Mouse (Mus musculus): ENCODE data around the gene Akr1c13. TPM values are rescaled to one million over a fixed set of nuclear protein-coding genes. Genes with fewer than 3 reads are reported as not detected.
"Not testable (repeated sequence)": the region's sequence is repeated elsewhere in the genome, so short reads cannot be mapped to it uniquely, and the experiment has no call there.

The Akr1c13 gene
- polyA plus RNA-seq (2016; fragmentation: Nextera tagmentation; extraction: Ambion mirVana), result 0.91 and 1.5 TPM in 2 replicates

DNA sequence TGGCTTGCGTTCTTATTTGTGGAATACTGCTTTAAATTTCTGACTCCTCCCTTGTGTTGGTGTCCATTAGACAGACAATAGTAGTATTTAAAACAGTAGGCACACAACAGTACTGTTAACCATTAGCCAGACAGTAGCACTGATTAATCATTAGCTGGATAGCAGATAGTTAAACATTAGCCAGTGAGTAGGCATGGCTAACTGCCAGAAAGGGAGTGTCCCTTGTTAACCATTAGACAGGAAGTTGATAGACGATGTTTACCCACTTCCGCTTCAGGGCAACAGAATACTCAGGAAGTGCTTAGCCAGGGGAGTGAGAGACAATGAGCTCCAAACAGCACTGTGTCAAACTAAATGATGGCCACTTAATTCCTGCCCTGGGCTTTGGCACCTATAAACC, at the start of gene Akr1c13:
TSS of gene Akr1c13 (plus strand) at position 247 of the 400 bp plus-strand sequence.
- no peak within 1 kb of the TSS for H3K4me3 ChIP-seq (replicated peaks)
- H3K9me3 ChIP-seq, result no peaks in the 10 kb centered on the region
- no peak within 1 kb of the TSS for H3K27ac ChIP-seq
- H3K36me3 ChIP-seq (replicated peaks), result no peaks in the 10 kb centered on the region
- no peak within 1 kb of the TSS for H3K9ac ChIP-seq
- no peaks in the 10 kb centered on the region for H3K4me1 ChIP-seq
- H3K4me2 ChIP-seq, result no peak within 1 kb of the TSS
- no peak for ATAC-seq (ENCODE audit: low FRiP score)
- 74% methylated on average over 3 of the region's 3 CpGs for WGBS
- H3K27me3 ChIP-seq, result no peaks in the 10 kb centered on the region

DNA sequence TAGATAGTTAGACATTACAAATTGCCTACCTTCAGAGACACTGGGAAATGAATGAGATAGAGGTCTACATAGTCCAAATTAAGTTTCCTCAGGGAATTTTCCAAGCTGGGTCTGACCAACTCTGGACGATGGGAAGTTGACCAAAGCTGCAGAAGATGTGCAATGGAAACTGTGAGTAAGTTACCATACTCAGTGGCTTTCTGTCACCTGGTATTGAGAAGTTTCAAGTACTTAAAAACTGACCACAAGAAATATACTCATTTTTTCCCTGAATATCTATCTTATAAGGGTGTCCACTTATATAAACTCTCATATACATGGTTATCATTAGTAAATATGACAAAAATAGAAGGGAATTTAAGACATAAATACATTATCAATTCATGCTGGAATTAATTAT, 46.7 kb upstream of the Akr1c13 start:
- no peaks in the 10 kb centered on the region for H3K36me3 ChIP-seq (replicated peaks)
- ATAC-seq (ENCODE audit: low FRiP score), result no peak
- H3K9me3 ChIP-seq, result no peaks in the 10 kb centered on the region
- H3K4me3 ChIP-seq (replicated peaks), result no peak overlapping the region
- H3K9ac ChIP-seq, result no peak overlapping the region
- WGBS, result 79% methylated on average over 1 of the region's 1 CpGs
- H3K27ac ChIP-seq, result no peak overlapping the region
- no peaks in the 10 kb centered on the region for H3K4me1 ChIP-seq
- H3K4me2 ChIP-seq, result no peak overlapping the region
- no peaks in the 10 kb centered on the region for H3K27me3 ChIP-seq

DNA sequence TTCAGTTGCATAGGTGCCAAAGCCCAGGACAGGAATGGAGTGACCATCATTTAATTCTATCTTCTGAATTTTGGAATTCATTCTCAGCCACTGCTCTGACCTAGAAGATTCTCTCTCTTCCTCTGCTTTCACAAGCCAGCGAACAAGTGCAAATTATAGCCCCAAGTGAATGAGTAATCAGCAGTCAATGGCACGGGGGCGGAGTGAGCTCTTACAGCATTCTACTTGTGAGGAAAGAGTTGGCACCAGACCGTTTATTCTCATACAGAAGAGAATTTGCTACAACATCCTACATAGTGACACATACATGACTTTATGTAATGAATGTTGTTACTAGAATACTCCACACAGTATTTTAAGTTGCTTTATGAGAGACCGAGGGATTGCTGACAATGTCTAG, 40.4 kb upstream of the Akr1c13 start, which contains the start of gene Akr1c18:
TSS of gene Akr1c18 (minus strand) at position 137 of the 400 bp plus-strand sequence.
- Histone ChIP-seq H3K9me3 (no peaks in the 10 kb centered on the region), H3K4me3 (replicated peaks) (no peak within 1 kb of the TSS), H3K9ac (no peak within 1 kb of the TSS), H3K4me2 (no peak within 1 kb of the TSS), H3K4me1 (no peaks in the 10 kb centered on the region), H3K36me3 (replicated peaks) (no peaks in the 10 kb centered on the region), H3K27ac (no peak within 1 kb of the TSS), H3K27me3 (no peaks in the 10 kb centered on the region)
- WGBS, result 78% methylated on average over 5 of the region's 5 CpGs
- no peak for ATAC-seq (ENCODE audit: low FRiP score)

DNA sequence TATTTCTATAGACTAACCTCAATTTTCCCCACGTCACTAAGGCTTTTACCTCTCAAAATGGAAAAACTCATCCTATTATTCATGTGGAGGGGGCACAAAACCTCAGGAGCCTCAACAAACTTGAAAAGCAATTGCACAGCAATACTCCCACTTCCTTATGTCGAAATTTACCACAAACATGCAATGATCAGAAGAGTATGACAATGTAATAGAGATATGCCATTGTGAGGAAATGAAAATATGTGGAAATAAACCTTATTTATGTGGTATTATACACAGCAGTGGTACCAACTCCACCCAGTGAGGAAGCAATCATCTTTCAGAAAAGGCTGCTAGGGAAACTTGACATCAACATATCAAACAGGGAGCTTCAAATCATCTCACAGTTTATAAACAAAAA, 38.0 kb upstream of the Akr1c13 start:
- H3K36me3 ChIP-seq (replicated peaks), result no peaks in the 10 kb centered on the region
- ATAC-seq (ENCODE audit: low FRiP score), result no peak
- H3K27ac ChIP-seq, result no peak overlapping the region
- no peaks in the 10 kb centered on the region for H3K4me1 ChIP-seq
- no peaks in the 10 kb centered on the region for H3K9me3 ChIP-seq
- H3K4me2 ChIP-seq, result no peak overlapping the region
- H3K4me3 ChIP-seq (replicated peaks), result no peak overlapping the region
- H3K27me3 ChIP-seq, result no peaks in the 10 kb centered on the region
- H3K9ac ChIP-seq, result no peak overlapping the region
- 68% methylated on average over 2 of the region's 2 CpGs for WGBS

DNA sequence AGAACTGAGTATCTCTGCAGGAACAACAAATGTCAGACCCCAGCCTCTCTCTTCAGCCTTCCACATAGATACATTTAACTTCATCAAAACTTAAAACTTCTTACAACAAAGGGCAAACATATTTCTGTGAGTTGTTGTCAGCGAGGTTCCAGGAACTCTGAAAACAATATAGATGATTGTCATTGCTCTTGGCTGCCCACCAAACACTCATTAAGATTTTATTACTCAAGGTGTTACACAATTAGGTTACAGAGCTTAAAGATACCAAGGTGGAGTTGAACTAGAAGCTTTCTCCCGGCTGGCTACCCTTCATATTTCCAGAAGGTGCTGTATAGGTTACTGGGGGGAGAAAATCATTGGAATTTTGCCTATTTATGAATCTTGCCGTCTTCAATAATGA, 37.4 kb upstream of the Akr1c13 start:
- Histone ChIP-seq H3K9me3 (no peaks in the 10 kb centered on the region), H3K27ac (no peak overlapping the region), H3K4me1 (no peaks in the 10 kb centered on the region), H3K9ac (no peak overlapping the region), H3K4me2 (no peak overlapping the region), H3K4me3 (replicated peaks) (no peak overlapping the region), H3K27me3 (no peaks in the 10 kb centered on the region), H3K36me3 (replicated peaks) (no peaks in the 10 kb centered on the region)
- 80% methylated on average over 3 of the region's 3 CpGs for WGBS
- no peak for ATAC-seq (ENCODE audit: low FRiP score)

DNA sequence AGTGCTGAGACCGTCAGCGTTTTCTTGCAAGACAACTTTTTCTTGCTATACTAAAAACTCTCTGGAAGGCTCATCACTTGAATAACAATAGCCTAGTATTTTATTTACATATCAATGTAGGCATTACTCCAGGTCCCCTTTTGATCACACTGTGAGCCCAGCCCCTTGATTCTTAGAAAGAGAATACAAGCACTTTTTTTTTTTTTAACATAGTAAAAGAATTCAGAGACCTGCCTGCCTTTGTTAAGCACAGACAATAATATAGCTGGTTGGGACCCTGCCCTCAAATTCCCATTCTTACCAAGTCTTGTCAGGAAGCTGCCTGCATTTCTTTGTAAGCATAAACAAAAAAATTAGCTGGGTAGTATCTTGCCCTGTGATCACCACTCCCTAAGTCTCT, 35.7 kb upstream of the Akr1c13 start:
- no peak overlapping the region for H3K4me3 ChIP-seq (replicated peaks)
- H3K36me3 ChIP-seq (replicated peaks), result no peaks in the 10 kb centered on the region
- H3K9me3 ChIP-seq, result no peaks in the 10 kb centered on the region
- H3K9ac ChIP-seq, result no peak overlapping the region
- H3K4me2 ChIP-seq, result no peak overlapping the region
- no peak for ATAC-seq (ENCODE audit: low FRiP score)
- no peak overlapping the region for H3K27ac ChIP-seq
- no peaks in the 10 kb centered on the region for H3K4me1 ChIP-seq
- no peaks in the 10 kb centered on the region for H3K27me3 ChIP-seq
- 55% methylated on average over 2 of the region's 2 CpGs for WGBS

DNA sequence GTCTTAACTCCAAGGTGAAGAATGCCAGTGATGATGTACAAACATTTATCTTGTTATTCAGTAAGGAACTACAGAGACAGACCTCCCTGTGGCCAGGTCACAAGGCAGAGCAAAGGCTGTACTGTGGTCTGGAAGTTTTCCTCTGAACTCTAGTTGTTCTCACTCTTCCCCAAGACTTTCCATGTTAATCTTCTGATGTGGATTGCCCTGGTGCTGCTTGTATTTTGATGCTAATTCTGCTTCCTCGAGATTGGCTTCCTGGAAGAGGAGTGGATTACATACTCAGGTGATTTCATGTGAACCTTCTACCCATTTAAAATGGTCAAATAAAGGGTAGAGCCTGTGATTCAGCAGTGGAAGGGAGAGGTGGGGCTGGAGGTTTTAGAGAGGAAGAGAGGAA, 22.9 kb upstream of the Akr1c13 start:
- Histone ChIP-seq H3K9ac (no peak overlapping the region), H3K4me1 (no peaks in the 10 kb centered on the region), H3K27me3 (no peaks in the 10 kb centered on the region), H3K27ac (no peak overlapping the region), H3K4me3 (replicated peaks) (no peak overlapping the region), H3K9me3 (no peaks in the 10 kb centered on the region), H3K4me2 (no peak overlapping the region), H3K36me3 (replicated peaks) (no peaks in the 10 kb centered on the region)
- 48% methylated on average over 1 of the region's 1 CpGs for WGBS
- no peak for ATAC-seq (ENCODE audit: low FRiP score)

DNA sequence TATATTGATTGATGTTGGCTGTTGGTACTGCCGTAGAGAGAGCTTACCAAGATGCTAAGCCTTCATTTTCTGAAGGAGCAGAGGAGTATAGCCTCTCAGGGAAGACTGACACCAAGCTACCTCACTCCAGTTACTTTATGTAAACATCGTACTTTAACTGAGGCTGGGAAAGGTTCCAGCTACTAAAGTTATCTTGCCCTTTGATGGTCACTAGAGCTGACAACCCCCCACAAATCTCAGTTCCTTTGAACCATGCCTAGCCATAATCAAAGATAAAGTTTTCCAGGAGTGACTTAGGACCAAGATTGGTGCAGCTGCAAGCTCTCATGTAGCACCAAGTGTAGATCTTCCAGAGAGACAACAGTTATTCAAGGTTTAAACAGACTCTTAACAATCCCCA, 18.0 kb upstream of the Akr1c13 start:
- ATAC-seq (ENCODE audit: low FRiP score), result no peak
- no peak overlapping the region for H3K4me3 ChIP-seq (replicated peaks)
- 95% methylated on average over 2 of the region's 2 CpGs for WGBS

DNA sequence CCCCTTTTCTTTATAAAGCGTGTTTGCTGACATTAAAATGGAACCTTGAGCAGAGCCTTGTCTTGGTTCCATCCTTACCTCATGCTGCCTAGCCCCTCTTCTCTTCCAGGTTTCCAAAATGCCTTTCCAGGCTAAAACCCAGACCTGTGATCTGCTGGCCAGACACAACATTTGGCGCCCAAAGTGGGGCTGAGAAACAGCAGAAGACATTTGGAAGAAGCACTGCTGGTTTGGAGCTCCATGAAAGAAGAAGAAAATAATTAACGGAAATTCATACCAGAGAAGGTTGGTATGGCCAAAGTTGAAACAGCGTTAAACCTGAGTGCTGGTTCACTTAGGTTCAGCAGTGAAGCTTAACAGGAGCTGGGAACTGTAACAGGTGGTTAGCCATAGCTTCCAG, 9.6 kb upstream of the Akr1c13 start:
- H3K4me2 ChIP-seq; ATAC-seq (ENCODE audit: low FRiP score); H3K4me3 ChIP-seq (replicated peaks); H3K9ac ChIP-seq; H3K27ac ChIP-seq; H3K36me3 ChIP-seq (replicated peaks); H3K4me1 ChIP-seq; H3K9me3 ChIP-seq; H3K27me3 ChIP-seq: not testable (repeated sequence)
- WGBS, result 94% methylated on average over 4 of the region's 4 CpGs

More for the DNA sequence above, 18.0 kb upstream of the Akr1c13 start:
- Histone ChIP-seq H3K9me3 (no peaks in the 10 kb centered on the region), H3K36me3 (replicated peaks) (no peaks in the 10 kb centered on the region), H3K27me3 (no peaks in the 10 kb centered on the region), H3K4me2 (no peak overlapping the region), H3K9ac (no peak overlapping the region), H3K4me1 (no peaks in the 10 kb centered on the region), H3K27ac (no peak overlapping the region)

DNA sequence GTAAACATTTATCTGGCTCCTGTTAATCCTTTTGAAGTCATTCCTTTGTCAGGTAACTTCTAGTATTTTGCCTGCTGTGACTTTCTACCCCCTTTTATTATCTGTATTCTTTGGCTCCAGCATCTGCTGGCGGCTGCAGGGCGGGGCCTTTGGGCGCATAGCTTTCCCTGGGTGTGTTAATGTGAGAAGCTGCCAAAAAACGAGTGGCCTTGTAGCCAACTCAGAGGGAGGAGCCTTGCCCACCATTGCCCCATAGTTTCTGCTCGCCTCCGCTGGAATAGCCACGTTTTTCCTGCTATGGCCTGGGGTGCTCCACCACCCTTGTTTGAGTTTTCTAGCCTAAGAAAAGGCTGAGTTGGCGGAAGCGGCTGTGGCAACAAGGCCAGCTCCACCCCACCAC, 7.8 kb upstream of the Akr1c13 start:
- Histone ChIP-seq H3K4me3 (replicated peaks) (no peak overlapping the region), H3K27me3 (no peaks in the 10 kb centered on the region), H3K9me3 (0 out of 2 replicates have a peak, but pooled peaks cover 7% of the 10 kb centered on the region), H3K9ac (no peak overlapping the region), H3K27ac (no peak overlapping the region), H3K36me3 (replicated peaks) (no peaks in the 10 kb centered on the region), H3K4me2 (no peak overlapping the region), H3K4me1 (no peaks in the 10 kb centered on the region)
- WGBS, result 60% methylated on average over 9 of the region's 9 CpGs
- no peak for ATAC-seq (ENCODE audit: low FRiP score)

DNA sequence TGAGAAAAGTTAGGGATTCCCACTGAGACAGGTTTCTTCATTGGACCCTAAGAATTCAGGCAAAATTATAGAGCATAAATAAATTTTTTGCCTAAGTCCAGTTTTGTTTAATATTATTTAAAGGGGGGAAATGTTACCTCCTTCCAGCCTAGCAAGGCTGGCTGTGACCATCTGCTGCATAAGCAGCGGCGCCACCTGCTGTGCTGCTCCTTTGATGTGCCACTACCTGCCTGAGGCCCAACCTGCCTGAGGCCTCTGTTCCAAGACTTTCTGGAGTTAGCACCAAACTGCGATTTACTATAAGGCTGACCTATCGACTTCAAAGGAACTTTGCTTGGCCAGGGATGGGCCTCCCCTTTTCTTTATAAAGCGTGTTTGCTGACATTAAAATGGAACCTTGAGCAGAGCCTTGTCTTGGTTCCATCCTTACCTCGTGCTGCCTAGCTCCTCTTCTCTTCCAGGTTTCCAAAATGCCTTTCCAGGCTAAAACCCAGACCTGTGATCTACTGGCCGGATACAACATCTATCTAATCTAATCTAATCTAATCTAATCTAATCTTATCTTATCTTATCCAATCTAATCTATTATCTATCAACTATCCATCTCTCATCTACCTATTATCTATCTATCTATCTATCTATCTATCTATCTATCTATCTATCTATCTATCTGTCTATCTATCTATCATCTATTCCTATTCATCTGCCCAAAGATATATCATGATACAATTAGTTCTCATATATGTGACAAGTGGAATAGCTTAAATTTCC, 4.1 kb upstream of the Akr1c13 start:
- not testable (repeated sequence) for H3K9me3 ChIP-seq; H3K27ac ChIP-seq; H3K27me3 ChIP-seq; H3K4me3 ChIP-seq (replicated peaks); H3K4me2 ChIP-seq; ATAC-seq (ENCODE audit: low FRiP score); H3K36me3 ChIP-seq (replicated peaks); H3K9ac ChIP-seq; H3K4me1 ChIP-seq
- WGBS, result 84% methylated on average over 7 of the region's 7 CpGs

DNA sequence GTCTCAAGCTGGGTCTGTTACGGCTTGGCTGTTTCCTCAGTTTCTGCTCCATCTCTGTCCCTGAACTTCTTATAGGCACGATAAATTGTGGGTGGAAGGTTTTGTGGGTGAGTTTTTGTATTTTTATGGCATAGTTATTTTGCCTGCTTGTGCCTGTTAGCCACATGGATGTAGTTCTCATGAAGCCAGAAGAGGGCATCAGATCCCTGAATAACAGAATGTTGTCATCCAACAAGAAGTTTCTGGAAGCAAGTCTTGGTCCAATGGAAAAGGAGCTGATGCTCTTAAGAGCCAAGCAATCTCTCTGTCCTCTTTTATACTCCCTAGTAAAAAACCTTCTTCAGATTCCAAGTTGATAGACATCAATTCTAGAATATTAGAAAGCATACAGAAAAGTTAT, 2.8 kb upstream of the Akr1c13 start:
- Histone ChIP-seq H3K27ac (no peak overlapping the region), H3K9me3 (no peaks in the 10 kb centered on the region), H3K4me2 (no peak overlapping the region), H3K4me3 (replicated peaks) (no peak overlapping the region), H3K4me1 (no peaks in the 10 kb centered on the region), H3K27me3 (no peaks in the 10 kb centered on the region), H3K36me3 (replicated peaks) (no peaks in the 10 kb centered on the region), H3K9ac (no peak overlapping the region)
- WGBS, result 85% methylated on average over 2 of the region's 2 CpGs
- ATAC-seq (ENCODE audit: low FRiP score), result no peak

DNA sequence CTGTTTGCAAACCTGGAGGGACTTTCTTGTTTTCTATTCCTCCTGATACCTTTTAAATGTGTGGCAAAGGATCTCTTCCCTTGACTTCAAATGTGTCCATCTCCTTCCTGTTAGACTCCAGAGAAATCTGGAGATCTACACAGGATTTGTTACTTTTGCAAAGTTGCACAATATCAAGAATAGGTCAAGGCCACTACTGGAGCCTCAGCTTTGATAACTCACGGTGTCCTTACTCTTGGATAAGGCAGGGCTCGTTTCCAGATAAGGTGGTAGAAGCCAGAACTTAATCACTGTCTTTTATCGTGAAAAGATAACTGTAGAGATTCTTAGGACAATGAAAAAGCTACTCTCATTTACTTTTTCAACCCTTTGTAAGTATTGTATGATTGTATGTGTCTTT, 1.6 kb downstream of the Akr1c13 start:
- 80% methylated on average over 3 of the region's 3 CpGs for WGBS
- ATAC-seq (ENCODE audit: low FRiP score), result no peak
- no peak overlapping the region for H3K4me3 ChIP-seq (replicated peaks)

More for the DNA sequence above, 1.6 kb downstream of the Akr1c13 start:
- H3K4me2 ChIP-seq, result no peak overlapping the region
- no peaks in the 10 kb centered on the region for H3K4me1 ChIP-seq
- no peaks in the 10 kb centered on the region for H3K9me3 ChIP-seq
- H3K27me3 ChIP-seq, result no peaks in the 10 kb centered on the region
- H3K36me3 ChIP-seq (replicated peaks), result no peaks in the 10 kb centered on the region
- H3K9ac ChIP-seq, result no peak overlapping the region
- no peak overlapping the region for H3K27ac ChIP-seq

Data from forebrain, embryonic 12.5 days (tissue).